Comparison of ENCODE assay signal across 9 mouse cellular contexts in the genomic region with DNA sequence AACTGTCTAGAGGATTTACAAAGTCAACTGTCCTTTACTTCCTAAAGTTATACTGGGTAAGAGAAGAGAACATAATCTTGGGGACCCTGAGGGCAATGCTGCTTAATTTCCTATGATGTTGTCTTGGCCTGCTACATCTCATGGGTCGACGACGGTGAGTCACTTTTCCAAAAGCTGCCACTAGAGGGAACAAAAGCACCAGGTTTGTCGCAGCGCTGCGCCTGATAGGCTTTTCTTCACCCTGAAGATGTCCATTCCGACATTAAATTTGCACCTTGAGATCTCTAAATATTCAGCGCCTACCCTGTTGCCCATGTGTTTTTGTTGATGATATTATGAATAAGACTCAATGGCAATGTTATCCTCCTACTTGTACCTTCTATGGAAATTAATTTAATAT.
DNase-seq lines count a peak whose midpoint lies in the region; ATAC-seq and TF ChIP-seq lines count a peak whose summit lies in the region.
"Had no signal": no experiment of that assay in that cellular context is flagged by ENCODE, and none has a peak within 500 bp of the region (broad histone marks: within the 10 kb centered on the region; RNA-seq: fewer than 3 reads in every experiment).

No protein-coding gene starts in this region.

- H3K4me3 ChIP-seq in heart, embryonic 11.5 days (ENCODE audit: low read depth, low read length): no peak overlapping the region
- no peak overlapping the region for H3K4me3 ChIP-seq in hindbrain, embryonic 15.5 days
- no peak overlapping the region for H3K4me3 ChIP-seq in left cerebral cortex, adult 2 months
- H3K4me3 ChIP-seq in midbrain, embryonic 12.5 days: no peak overlapping the region
- H3K4me3 ChIP-seq in stomach, postnatal 0 days (ENCODE audit: low read depth, low read length): no peak overlapping the region
- H3K4me3 ChIP-seq: megakaryocyte, embryonic 14.5 days had no signal

- TF ChIP-seq EP300 in stomach, postnatal 0 days (optimal IDR thresholded peaks at IDR 0.05): no peak

- intact Hi-C loops in left cerebral cortex, adult 2 months (cut with DNase I): loop anchor here (10.0 kb wide), 4 partner anchors 181 to 1081 kb away; no protein-coding TSS in a partner anchor

- no peaks in the 10 kb centered on the region for H3K27me3 ChIP-seq in heart, embryonic 11.5 days (ENCODE audit: control insufficient read depth, insufficient read depth, low read length)
- no peaks in the 10 kb centered on the region for H3K27me3 ChIP-seq in hindbrain, embryonic 15.5 days
- H3K27me3 ChIP-seq in midbrain, embryonic 12.5 days: no peaks in the 10 kb centered on the region
- H3K27me3 ChIP-seq in stomach, postnatal 0 days (ENCODE audit: control insufficient read depth, insufficient read depth, low read length): no peaks in the 10 kb centered on the region
- H3K27me3 ChIP-seq: megakaryocyte, embryonic 14.5 days had no signal

- no peak for ATAC-seq in heart, embryonic 11.5 days (replicated peaks; ENCODE audit: insufficient number of reproducible peaks, low FRiP score, low TSS enrichment)
- peak; percentile 87 for ATAC-seq in hindbrain, embryonic 15.5 days (ENCODE audit: low FRiP score, low read depth)
- peak; percentile 76 for ATAC-seq in midbrain, embryonic 12.5 days (ENCODE audit: low FRiP score, low read depth)
- no peak for ATAC-seq in stomach, postnatal 0 days (ENCODE audit: low FRiP score, low TSS enrichment)

- 6% methylated on average over 8 of the region's 8 CpGs for WGBS in heart, embryonic 11.5 days (ENCODE audit: insufficient replicate concordance)
- WGBS in hindbrain, embryonic 15.5 days: 4% methylated on average over 8 of the region's 8 CpGs
- WGBS in midbrain, embryonic 12.5 days: 8% methylated on average over 8 of the region's 8 CpGs
- WGBS in stomach, postnatal 0 days: 6% methylated on average over 8 of the region's 8 CpGs

- peak; percentile 90 for DNase-seq in heart, adult 11 months
- peak; percentile 7 for DNase-seq in c-Kit-positive CD71-positive TER-119-positive erythroid progenitor cells, embryonic 14.5 days (ENCODE audit: low spot score)
- DNase-seq in forelimb bud, embryonic 11.5 days (ENCODE audit: low read depth, low spot score): peak; percentile 62
- DNase-seq in left cerebral cortex, adult 2 months (ENCODE audit: extremely low spot score in 1 of 2, low spot score in 2 of 2): peak; percentile 67 to 75
- DNase-seq in stomach, postnatal 0 days (ENCODE audit: low spot score): peak; percentile 62

- no peak overlapping the region for H3K4me2 ChIP-seq in heart, embryonic 11.5 days
- no peak overlapping the region for H3K4me2 ChIP-seq in hindbrain, embryonic 15.5 days
- no peak overlapping the region for H3K4me2 ChIP-seq in midbrain, embryonic 12.5 days (replicated peaks)
- H3K4me2 ChIP-seq in stomach, postnatal 0 days (replicated peaks; ENCODE audit: low read depth): no peak overlapping the region

- H3K9ac ChIP-seq in heart, embryonic 11.5 days (ENCODE audit: low read depth, low read length): no peak overlapping the region
- H3K9ac ChIP-seq in hindbrain, embryonic 15.5 days: no peak overlapping the region
- no peak overlapping the region for H3K9ac ChIP-seq in midbrain, embryonic 12.5 days (replicated peaks)
- no peak overlapping the region for H3K9ac ChIP-seq in stomach, postnatal 0 days (ENCODE audit: low read length)

- H3K4me1 ChIP-seq in heart, embryonic 11.5 days (ENCODE audit: control insufficient read depth, insufficient read depth, low read length): no peaks in the 10 kb centered on the region
- H3K4me1 ChIP-seq in hindbrain, embryonic 15.5 days (replicated peaks): no peaks in the 10 kb centered on the region
- H3K4me1 ChIP-seq in midbrain, embryonic 12.5 days: no peaks in the 10 kb centered on the region
- no peaks in the 10 kb centered on the region for H3K4me1 ChIP-seq in stomach, postnatal 0 days (replicated peaks; ENCODE audit: control insufficient read depth, insufficient read depth)
- H3K4me1 ChIP-seq: megakaryocyte, embryonic 14.5 days had no signal

- H3K9me3 ChIP-seq in heart, embryonic 11.5 days (replicated peaks; ENCODE audit: control insufficient read depth, low read length): no peaks in the 10 kb centered on the region
- no peaks in the 10 kb centered on the region for H3K9me3 ChIP-seq in hindbrain, embryonic 15.5 days
- no peaks in the 10 kb centered on the region for H3K9me3 ChIP-seq in midbrain, embryonic 12.5 days
- H3K9me3 ChIP-seq in stomach, postnatal 0 days (ENCODE audit: control insufficient read depth, low read length): no peaks in the 10 kb centered on the region
- H3K9me3 ChIP-seq: megakaryocyte, embryonic 14.5 days had no signal

- peak; percentile 78 for TF ChIP-seq CTCF in left cerebral cortex, adult 2 months (IDR thresholded peaks at IDR 0.05)
- TF ChIP-seq CTCF in stomach, postnatal 0 days (IDR thresholded peaks at IDR 0.05; ENCODE audit: low read depth): peak; percentile 87

- no peaks in the 10 kb centered on the region for H3K36me3 ChIP-seq in heart, embryonic 11.5 days (ENCODE audit: control insufficient read depth, insufficient read depth, low read length)
- no peaks in the 10 kb centered on the region for H3K36me3 ChIP-seq in hindbrain, embryonic 15.5 days
- H3K36me3 ChIP-seq in midbrain, embryonic 12.5 days: no peaks in the 10 kb centered on the region
- no peaks in the 10 kb centered on the region for H3K36me3 ChIP-seq in stomach, postnatal 0 days (ENCODE audit: control insufficient read depth, insufficient read depth, low read length)

- H3K27ac ChIP-seq in heart, embryonic 11.5 days (ENCODE audit: low read depth, low read length): no peak overlapping the region
- no peak overlapping the region for H3K27ac ChIP-seq in hindbrain, embryonic 15.5 days (replicated peaks)
- no peak overlapping the region for H3K27ac ChIP-seq in left cerebral cortex, adult 2 months
- H3K27ac ChIP-seq in midbrain, embryonic 12.5 days (replicated peaks): no peak overlapping the region
- H3K27ac ChIP-seq in stomach, postnatal 0 days (replicated peaks): no peak overlapping the region

Comparison
In these comparisons a context has a peak if more than half of its experiments do, and no peak if none do; other contexts are left out.
1. DNase-seq: peak in every context shown above with its lines; median percentile 90 in heart, adult 11 months; 71 in left cerebral cortex, adult 2 months; 62 in forelimb bud, embryonic 11.5 days; 62 in stomach, postnatal 0 days; 7 in c-Kit-positive CD71-positive TER-119-positive erythroid progenitor cells, embryonic 14.5 days.
2. ATAC-seq: peak in hindbrain, embryonic 15.5 days (single experiment) and midbrain, embryonic 12.5 days (single experiment); none in heart, embryonic 11.5 days (single experiment) and stomach, postnatal 0 days (single experiment).